Mouse (Mus musculus) ES-E14 (cell line): Measurements from ENCODE around the gene Ndufs8.

Experiments
- MAFK ChIP-seq: IDR thresholded peaks from 2 replicates; pipeline ENCODE4 v1.6.1; 2014; ENCODE audit warnings: mild to moderate bottlenecking, low read depth, low read length, inconsistent platforms; ENCODE audit not compliant: insufficient read depth
- ZC3H11A ChIP-seq: IDR thresholded peaks from 2 replicates; pipeline ENCODE4 v1.6.1; 2012; ENCODE audit warnings: low read depth, mild to moderate bottlenecking, inconsistent platforms, low read length, borderline replicate concordance

GRCm38 (mm10) chr19:3916727-3917126, 4.2 kb upstream of the Ndufs8 start:
- TF ChIP-seq ZC3H11A: no peak
- no peak for TF ChIP-seq MAFK
